Mouse (Mus musculus): ENCODE measurements around the gene Spag5.
A peak's percentile ranks its signal among the peaks of the same experiment; 100 is the strongest.

Gene Spag5

DNA sequence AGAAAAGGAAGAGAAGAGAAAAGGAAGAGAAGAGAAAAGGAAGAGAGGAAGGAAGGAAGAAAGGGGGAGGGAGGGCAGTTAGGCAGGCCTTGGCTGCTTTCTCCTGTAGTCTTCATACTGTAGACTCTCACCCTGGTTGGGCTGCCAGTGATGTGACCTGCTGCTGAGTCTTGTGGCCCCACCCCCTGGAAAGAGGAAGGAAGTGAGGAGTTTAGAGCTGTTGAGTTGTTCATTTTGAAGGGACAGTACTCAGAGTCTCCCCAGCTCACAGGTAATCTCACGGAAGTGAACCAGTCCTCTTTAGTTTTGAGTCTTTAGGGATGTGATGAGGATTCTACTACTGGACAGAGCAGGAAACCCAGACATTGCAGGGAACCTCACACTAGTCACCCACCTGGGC, 51.8 kb downstream of the Spag5 start:
- DNase-seq, result no peak

DNA sequence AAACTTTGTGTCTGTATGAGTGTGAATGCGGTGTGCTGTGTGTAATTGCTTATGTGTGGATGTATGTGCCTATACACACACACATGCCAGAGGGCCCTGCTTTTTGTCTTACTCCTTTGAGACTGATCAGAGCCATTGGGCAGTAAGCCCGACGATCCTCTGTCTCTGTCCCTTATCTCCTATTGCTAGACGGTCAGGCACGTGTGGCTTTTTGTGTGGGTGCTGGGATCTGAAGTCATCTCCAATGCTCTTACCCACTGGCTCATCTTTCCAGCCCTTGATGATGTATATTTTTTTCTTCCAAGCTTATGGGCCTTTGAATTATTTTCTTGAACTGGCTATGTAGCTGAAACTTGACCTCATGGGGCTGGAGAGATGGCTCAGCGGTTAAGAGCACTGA, 53.6 kb downstream of the Spag5 start:
- DNase-seq, result no peak

DNA sequence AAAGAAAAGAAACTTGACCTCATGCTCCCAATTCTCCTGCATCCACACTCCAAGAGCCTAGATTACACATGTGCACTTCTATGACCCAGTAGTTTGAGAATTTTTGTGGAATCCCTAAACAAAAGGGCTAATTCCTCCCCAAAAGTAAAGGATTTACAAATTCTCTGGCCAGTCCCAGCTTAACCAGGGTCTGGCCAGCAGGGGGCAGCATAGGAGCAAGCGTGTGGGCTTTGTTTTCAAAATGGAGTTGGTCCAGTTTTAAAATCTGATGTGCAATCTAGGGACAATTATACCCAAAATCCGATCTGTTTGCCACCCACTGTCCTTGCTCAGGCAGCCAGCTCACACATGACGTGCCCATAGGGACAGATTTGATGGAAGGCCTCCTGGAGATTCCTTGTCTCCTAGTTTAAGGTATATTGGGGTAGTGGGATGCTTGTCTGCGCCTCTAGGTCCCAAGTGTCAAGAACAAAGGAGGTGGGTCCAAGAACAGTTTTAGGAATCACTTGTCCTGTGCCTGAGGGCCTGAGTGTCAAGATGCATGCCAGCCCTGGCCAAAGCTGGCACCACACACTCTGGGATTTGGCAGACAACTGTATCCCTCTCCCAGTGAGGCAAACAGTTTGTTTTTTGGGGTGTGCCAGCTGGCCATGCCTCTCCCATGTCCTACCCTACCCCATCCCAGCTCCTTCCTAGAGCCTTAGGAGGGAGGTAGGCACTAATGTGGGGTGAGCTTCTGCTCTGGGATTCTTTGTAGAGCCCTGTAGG, 54.3 kb downstream of the Spag5 start:
- DNase-seq, result peak; percentile 87

DNA sequence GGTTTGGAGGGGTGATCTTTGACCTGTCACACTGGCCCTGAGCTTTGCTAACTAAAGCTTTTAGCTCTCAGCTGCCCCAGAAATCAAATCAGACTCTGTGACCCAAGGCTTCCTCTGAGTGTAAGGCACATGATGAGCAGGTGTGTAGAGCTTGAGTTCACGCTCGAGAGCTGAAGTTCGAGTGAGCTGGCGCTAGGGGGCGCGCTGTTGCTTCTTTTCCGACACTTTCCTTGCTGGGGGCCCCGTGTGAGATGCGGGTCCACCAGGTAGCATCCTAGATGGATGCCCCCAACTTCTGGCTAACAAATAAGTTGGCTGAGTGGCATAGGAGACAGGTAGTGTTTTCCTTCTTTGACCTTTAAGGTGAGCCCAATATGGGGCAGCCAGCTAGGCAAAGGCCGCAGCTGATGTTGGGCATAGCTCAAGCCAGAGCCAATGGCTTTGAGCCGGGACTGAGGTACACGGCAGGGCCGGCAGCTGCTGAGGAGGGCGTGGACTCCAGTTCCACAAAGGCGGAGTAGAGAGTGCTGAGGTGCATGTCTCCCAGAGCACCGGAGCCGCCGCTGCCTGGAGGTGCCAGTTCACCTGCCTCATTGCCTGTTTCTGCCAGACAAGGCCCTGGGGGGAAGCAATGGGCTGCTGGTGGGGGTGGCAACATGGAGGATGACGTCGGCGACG, 57.1 kb downstream of the Spag5 start:
- DNase-seq, result peak; percentile 79

DNA sequence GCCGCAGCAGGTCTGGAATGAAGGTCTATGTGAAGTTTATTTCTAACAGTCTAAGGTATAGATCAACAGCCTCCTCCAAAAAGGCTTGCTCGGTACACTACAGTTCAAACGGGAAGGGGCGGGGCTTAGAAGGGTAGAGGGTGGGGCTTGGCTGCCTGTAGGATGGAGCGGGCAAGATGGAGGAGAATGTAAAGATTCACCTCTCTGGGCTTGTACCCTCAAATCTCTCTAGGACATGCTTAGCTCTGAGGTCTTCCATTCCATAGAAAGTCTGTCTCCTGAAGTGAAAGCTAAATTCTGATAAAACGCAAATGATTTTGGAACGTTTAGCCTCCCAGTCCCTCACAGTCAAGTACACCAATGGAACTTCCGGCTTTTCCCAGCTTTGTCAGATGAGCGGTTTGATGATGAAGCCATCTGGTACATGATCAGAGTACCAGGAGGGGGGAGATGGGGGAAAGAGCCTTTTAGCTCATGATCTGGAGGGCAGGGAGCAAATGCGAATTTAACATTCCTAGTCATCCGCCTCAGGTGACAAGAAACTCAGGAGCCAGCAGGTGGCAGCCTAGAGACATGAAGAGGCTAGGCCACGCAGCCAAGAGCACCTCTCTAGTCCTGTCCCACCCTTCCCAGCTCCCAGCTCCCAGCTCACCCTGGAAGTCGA, 58.9 kb downstream of the Spag5 start:
- DNase-seq, result peak; percentile 91

DNA sequence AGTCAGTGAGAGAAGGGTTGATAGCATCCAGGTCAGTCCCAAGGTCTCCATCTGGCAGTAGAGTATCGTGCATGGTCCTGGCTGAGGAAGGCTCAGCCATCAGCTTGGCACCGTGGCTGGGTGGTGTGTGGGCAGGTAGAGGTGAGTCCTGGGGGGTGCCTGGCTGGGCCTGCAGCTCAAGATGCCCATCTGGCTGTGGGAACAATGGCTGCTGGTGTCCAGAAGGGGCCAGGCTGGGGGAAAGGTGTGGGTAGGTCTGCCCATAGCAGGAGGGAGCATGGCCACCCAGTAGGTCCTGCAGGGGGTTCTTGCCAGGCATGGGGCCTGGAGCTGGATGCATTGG, 59.4 kb downstream of the Spag5 start:
- DNase-seq, result no peak

DNA sequence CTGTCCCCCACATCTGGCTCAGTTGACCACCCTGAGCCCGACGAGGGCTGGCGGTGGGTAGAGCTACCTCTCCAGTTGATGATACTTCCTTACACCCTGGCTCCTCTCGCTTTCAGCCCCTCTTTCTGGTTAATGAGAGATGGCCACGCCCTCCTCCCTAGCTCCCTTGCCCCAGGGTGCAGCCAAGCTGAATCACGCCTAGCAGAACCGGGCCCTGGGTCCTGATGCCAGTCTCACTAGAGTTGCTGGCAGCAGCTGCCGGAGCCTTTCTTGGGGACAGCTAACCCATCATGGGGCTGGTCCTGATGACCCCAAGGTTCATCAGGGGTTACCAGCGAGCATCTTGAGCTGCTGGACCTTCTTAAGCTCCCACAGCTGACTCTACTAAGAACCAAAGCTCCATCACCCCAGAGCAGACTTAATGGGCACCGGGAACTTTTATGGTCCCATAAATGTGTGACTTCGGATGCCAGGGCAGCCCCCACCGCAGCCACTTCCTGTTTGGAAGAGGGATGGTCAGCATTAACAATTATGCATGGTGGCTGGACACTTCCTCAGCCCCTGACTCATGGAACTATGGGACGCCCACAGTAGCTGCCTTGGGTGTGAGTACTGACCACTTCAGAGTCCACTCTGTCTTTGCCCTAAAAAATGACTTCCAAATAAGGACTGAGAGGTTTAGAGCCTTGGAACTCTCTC, 62.1 kb downstream of the Spag5 start:
- DNase-seq, result no peak

DNA sequence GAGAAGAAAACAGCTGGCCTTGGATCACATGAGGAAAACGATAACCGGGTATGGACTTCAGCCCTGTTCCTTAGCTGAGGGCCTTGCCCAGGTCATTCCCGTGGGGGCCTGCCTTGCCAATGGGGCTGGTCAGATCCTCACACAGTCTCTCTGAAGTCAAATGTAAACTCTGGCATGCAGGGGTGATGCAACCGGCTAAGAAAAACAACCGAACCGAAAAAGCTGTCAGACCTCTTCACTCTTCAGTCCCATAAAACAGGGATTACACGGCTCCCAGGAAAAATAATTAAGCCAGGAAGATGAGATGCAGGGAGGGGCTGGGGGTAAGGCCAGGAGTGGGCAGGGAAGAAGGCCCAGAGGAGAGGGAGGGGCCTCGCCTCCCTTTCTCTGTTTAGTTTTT, 62.8 kb downstream of the Spag5 start:
- DNase-seq, result no peak

DNA sequence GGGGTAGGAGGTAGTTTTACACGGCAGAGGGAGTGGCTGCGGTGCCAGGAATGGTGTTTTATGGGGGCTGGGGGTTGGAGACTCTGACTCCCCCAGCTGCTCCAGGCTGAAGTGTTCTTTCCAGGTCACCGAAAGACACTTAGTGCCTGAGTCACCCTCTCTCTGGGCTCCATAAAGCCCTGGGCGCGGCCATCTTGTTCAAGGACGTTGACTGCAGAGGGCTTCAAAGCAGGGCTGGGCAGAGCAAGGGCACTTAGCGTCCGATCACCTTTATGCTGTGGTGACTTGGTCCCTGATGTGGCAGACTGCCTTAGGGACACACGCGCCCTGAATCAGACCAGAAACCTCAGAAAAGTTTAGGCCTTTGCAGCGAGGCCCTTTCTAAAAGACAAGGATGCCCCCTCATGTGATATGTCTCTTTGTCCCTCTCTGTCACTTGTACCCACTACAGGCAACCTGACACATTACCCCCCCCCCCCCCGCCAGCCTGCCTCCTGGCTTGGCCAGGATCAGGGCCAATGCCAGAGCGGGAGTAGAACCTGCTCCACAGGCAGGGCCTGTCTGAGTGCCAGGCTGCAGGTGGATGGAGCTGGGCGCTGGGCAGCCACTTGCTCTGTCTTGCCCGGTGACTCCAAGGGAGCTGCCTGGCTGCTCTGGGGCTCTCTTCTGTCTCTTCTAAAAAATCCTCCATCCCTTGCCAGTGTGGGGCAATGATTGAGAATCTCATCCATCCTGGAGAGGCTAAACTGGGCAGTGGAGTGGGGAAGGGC, 66.3 kb downstream of the Spag5 start:
- no peak for DNase-seq

DNA sequence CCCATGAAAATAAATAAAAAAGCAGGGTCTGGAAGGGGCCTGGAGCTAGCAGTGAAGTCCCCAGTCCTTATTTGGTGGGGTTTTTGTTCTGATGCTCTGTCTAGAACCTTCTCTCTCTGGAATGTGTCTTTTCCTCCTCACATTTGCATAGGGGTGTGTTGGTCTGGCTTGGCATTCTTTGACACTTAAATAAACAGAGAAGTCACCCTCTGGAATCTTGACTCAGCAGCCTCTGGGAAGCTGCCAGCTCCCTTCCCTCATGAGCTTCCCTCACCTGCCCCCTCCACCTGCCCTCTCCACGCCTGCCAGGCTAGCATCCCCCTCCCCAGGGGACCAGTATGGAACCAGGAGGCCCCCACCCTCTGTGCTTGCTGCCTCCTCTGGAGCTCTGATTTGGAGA, 69.1 kb downstream of the Spag5 start:
- no peak for DNase-seq

DNA sequence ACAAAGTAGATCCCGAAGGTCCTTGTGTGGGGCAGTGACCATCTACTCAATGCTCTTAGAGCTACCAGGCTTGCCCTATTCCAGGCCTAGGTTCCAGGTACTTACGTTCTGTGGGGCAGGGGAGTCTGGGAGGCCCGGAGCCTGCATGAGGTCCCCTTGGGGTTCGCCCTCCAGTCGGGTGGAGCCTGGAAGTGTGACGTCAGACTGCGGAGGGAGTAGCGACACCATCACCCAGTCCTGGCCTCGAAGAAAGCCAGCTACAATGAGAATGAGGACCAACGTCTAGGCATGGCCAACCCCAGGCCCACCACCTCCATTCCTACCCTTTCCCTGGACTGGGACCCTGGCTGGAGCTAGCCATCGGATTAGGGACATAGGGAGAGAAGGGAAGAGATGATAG, 70.4 kb downstream of the Spag5 start:
- no peak for DNase-seq
